Mouse (Mus musculus) bone marrow macrophage, adult 2 months (primary cell): Measurements from ENCODE around the gene Osbp2.

ENCODE experiments used
- CTCF ChIP-seq: IDR thresholded peaks from 2 replicates; pipeline ENCODE4 v1.5.1; 2012; ENCODE audit warnings: low read depth, mild to moderate bottlenecking, low read length, moderate library complexity
- POLR2A ChIP-seq: IDR thresholded peaks from 2 replicates; pipeline ENCODE4 v1.6.1; 2012; ENCODE audit warnings: mild to moderate bottlenecking, low read depth, low read length, borderline replicate concordance

- TF ChIP-seq CTCF (no peak), POLR2A (no peak)
Observed at GRCm38 (mm10) chr11:3846351-3846750, 17.4 kb downstream of the Osbp2 start.
